Mouse (Mus musculus) mature B cell (primary cell): ENCODE results near the gene Tbc1d1.

Source experiments
- in situ Hi-C: fragments of 300-500 bp; cut with MboI; formaldehyde crosslinking; loops from 2 replicates; pipeline ENCODE4 v1.14.3; 2019

Tbc1d1 gene

GRCm38 (mm10) chr5:64155861-64156550 is at the start of gene Tbc1d1:
Gene Tbc1d1, plus strand, starts transcription at chr5:64156305.
- in situ Hi-C loops = no loop called here

DNA sequence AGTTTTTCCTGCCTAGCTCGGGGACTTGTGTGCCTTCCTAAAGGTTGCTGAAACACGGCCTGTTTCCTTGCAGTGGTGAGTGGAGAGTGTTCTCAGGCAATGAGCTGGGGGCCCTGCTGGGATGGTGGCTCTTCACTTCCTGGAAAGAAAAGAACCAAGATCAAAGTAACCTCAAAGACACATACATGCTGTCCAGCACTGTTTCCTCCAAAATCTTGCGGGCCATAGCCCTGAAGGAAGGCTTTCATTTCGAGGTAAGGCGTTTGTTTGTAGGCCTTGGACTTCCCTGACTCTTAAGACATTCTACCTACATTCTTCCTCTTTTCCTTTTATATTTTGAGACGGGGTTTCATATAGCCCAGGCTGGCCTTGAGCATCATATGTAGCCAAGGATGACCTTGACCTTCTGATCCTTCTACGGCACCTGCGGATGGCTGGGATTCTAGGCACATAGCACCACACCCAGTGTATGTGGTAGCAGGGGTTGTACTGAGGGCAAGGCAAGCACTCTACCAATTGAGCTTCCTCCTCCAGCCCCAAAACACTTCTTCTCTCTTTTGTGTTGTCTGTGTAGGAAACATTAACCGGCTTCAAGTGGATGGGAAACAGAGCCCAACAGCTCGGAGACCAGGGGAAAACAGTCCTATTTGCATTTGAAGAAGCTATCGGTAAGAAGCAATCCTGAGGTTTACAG is 48.4 kb upstream of the Tbc1d1 start:
- in situ Hi-C loops = no loop called here

DNA sequence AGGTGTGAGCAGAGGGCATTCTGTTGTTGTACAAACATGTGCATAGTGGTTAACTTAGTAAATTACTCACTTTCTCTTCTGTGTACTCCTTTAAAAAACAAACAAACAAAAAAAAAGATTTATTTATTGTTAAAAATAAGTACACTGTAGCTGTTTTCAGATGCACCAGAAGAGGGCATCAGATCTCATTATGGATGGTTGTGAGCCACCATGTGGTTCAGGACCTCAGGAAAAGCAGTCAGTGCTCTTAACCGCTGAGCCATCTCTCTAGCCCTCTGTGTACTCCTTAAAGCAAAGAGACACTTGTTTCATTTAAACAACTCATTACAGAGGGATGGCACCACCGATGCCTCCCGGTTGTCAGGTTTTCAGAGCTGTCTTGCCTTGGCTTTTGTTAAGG is 46.9 kb upstream of the Tbc1d1 start:
- in situ Hi-C loops = no loop called here

DNA sequence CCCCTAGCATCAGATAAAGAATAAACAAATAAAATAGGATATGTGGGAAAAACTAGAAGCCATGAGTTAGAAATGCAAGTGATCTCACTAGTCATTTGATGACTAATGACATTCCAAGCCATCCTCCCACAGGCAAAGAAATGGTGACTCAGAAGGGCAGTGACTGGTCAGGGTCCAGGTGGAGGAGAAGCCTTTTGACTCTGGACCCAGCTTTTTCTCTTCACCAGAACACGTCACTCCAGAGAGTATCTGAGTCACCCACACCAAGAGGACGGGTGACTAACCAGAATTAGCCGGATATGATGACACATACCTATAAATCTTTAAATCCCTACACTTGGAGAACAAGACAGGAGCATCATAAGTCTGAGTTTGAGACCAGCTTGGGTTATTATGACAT is 43.7 kb upstream of the Tbc1d1 start:
- in situ Hi-C loops = loop anchor here (10.0 kb wide), 1 partner anchor 152 kb away; no protein-coding TSS in a partner anchor

- in situ Hi-C loops = loop anchor here (10.0 kb wide), 1 partner anchor 151 kb away; no protein-coding TSS in a partner anchor
These were observed 41.9 kb upstream of the Tbc1d1 start for GRCm38 (mm10) chr5:64114210-64114609.

GRCm38 (mm10) chr5:64117191-64117590 is 38.9 kb upstream of the Tbc1d1 start:
- in situ Hi-C loops = loop anchor here (10.0 kb wide), 1 partner anchor 148 kb away; no protein-coding TSS in a partner anchor

DNA sequence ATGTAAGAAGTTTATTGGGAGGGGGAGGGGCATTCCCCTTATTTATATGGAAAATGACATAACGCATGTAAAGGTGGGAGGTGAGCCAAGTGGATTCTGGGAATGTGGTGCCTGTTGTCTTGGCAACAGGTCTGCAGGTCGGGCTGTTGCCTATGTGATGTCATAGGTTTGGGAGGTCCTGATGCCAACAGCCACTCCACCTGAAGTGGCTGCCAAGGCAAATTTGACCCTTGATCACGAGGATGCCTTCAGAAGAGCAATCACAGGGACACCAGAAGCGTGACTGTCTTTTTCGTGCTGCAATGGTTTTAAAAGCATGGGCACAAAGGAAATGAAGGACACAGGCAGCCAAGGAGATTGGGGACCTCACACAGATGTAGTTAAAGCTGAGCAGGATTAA is 30.3 kb upstream of the Tbc1d1 start:
- in situ Hi-C loops = no loop called here

- in situ Hi-C loops = no loop called here
These were observed 24.6 kb upstream of the Tbc1d1 start for GRCm38 (mm10) chr5:64131550-64131949.

DNA sequence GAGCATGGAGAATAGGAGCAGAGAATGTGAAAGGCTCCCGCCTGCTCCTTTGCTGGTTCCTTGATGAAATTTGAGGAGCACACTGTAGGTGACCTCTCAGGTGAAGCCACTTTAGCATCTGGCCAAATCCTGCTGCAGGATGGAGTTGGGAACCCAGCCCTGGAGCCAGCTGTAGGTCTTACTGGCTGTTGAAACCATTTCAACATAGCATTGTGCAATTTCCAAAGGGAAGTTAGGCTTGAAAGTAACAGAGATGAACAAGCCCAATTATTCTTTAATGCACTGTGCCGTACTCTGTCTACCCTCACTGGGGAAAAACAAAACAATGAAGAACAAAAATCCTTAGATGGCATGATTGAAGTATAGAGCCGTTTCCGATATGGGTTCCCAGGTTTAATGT is 22.2 kb upstream of the Tbc1d1 start:
- in situ Hi-C loops = no loop called here

- in situ Hi-C loops = no loop called here
These were observed 19.8 kb upstream of the Tbc1d1 start for GRCm38 (mm10) chr5:64136325-64136724.

GRCm38 (mm10) chr5:64140202-64140601 is 15.9 kb upstream of the Tbc1d1 start:
- in situ Hi-C loops = no loop called here

DNA sequence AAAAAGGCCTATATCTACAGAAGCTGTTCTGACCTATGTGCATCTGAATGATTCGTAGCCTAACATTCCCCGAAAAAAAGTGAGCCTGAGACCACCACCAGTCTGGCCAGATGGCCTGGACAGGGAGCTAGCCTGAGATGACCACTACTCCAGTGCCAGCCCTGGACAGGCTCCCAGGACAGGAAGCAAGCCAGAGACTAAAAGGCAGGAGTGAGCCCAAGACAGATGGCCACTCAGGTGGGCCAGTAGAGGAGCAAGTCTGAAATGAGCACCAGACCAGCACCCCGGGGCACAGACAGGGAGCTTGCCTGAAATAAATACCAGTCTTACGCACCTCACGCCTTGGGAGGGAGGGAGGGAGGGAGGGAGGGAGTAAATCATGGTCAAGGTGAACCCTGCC is 11.8 kb upstream of the Tbc1d1 start:
- in situ Hi-C loops = no loop called here

DNA sequence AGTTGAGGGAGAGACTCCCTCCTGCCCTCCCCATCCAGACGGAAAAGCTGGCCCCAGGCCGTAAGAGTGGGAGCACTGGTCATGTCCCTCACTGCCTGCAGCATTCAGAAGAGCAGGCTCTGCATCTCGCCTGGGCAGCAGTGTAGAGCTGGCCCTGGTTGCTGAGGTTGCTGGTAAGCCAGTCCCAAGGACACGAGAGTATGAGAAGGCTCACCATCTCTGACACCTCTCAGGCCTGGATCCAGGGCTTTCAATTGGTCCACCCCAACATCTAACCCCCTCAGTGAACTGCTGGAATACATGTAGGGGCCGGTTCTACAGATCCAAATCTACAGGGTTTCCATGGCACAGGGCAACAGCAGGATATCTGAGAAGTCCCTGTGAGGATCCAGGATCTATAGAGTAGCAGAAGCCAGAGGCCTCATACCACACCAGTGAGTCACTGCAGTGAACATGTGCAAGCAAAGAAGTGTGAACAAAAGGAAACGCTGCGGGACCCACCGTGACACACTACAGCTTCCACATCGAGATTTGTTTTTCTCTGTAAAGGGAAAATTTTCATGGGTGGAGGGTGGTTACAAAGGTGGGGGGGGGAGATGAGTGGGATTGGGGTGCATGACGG is 9.6 kb upstream of the Tbc1d1 start:
- in situ Hi-C loops = no loop called here

DNA sequence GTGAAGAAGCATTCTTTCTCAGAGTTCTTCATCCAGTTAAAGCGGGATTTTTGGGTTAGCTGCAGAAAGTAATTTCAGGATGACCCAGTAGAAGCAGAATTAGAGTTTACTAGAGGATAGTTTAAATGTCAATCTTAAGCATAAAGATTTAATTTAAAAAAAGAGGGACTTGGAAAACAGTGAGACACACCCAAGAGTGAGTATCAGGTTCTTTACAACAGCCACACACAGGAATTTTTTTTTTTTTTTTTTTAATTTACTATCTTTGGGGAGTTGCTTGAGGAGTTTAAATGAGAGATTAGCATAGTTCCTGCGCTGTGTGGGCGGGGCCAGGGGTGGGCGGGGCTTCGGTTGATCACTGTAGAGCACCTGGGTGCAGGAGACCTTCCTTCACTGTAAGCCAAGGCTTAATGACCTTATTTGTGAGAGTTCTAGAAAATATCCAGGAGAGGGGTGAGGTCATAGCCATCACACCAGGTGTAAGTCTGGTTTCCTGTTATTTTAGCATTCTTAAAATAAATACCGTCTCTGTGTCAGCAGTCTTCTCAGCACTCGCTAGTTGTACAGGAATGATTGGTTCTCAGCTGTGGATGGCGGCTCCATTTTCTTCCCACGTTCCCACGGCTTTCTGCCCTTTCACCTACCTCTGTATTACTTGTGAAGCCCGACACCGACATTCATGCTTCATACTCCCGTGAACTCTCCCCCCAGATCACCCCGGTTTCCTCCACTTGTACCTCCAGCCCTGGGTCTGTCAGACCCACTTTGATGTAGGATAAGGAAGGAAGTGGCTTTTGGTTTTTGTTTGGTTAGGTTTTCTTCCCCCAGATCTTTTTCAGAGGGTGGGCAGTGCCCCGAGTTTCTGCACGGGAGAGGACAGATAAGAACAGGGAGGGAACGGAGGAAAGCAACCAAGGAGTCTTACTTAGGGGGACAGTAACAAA is 6.6 kb upstream of the Tbc1d1 start:
- in situ Hi-C loops = no loop called here

DNA sequence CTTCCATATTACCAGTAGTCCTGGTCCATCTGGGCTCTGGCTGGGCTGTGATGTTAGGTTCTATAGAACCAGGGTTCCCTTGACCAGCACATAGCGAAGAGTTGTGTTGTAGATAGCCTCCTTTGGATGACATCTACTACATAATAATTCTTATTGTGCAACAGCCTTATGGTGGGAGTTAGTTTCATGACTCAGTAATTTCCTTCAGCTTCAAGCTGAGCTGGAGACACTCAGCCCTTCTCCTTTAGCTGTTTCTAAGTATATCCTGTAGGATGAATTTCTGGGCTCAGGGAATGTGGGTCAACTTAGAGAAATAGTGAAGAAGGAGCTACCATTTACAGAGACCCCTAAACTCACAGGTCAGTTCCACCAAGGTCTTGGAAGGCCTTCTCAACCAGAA is 2.8 kb upstream of the Tbc1d1 start:
- in situ Hi-C loops = no loop called here

- in situ Hi-C loops = no loop called here
These were observed 474 bp downstream of the Tbc1d1 start for GRCm38 (mm10) chr5:64156579-64156978.

GRCm38 (mm10) chr5:64157926-64158325 is 1.8 kb downstream of the Tbc1d1 start:
- in situ Hi-C loops = no loop called here

DNA sequence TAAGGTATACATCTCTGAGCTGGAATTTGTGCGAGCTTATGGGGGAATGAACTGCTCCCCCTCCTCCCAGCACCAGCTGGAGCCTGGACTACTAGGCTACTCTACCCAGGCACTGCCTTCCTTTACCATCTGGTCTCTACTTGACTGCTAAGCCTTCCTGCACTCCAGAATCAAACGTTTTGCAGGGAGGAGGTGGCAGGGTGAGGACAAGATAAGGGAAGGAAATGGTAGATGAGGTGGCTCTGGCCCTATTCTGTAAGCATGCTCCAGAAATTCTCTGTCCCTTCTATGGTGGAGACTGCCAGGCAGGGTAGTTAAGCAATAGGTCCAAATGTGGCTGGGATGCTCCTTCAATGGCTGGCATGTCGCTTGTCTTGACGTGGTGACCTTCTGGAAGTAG is 2.4 kb downstream of the Tbc1d1 start:
- in situ Hi-C loops = no loop called here

DNA sequence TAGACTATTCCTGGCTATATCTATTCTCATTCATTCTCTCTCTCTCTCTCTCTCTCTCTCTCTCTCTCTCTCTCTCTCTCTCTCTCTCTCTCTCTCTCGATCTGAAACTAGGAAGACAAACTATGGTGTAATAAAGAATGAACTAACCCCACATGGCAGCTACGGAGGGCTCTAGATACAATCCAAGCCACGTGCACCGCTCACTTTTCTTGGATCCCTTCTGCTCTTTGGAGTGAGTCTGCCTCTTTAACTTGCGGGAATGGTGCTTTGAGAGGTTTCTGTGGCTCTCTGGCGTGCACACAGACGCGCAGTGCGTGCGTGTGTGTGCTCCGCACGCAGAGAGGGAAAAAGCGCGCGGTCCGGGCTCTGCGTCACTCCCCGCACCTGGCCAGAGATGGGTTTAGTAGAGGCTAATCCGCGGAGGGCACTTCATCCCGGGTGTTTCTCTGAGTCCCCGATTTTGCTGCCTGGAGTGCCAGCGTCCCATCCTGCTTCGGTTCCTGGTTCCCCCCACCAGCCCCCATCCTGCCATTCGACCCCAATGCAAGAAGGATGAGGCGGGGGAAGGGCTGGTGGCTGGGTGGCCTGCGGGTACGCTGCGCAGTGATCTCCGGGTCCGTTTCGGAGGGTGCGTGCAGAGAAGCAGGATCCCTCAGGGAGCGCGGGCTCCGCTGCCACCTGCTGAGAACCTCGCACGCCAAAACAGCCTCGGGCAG is 3.1 kb downstream of the Tbc1d1 start:
- in situ Hi-C loops = no loop called here

GRCm38 (mm10) chr5:64159781-64160704 is 3.9 kb downstream of the Tbc1d1 start:
- in situ Hi-C loops = no loop called here
